Mouse (Mus musculus): Measurements from ENCODE around the gene Med24.
"Not testable (repeated sequence)": the region's sequence is repeated elsewhere in the genome, so short reads cannot be mapped to it uniquely, and the experiment has no call there.

Med24 gene

GRCm38 (mm10) chr11:98695408-98695807 lies 33.8 kb downstream of the Med24 start:
- no peak for DNase-seq (ENCODE audit: low spot score in 2 of 2)

GRCm38 (mm10) chr11:98694301-98694700 lies 34.9 kb downstream of the Med24 start:
- DNase-seq (ENCODE audit: low spot score in 2 of 2) = no peak

GRCm38 (mm10) chr11:98693746-98694145 lies 35.5 kb downstream of the Med24 start:
- no peak for DNase-seq (ENCODE audit: low spot score in 2 of 2)

GRCm38 (mm10) chr11:98693201-98693600 lies 36.0 kb downstream of the Med24 start:
- DNase-seq (ENCODE audit: low spot score in 2 of 2) = no peak

- DNase-seq (ENCODE audit: low spot score in 2 of 2) = no peak
Measured at GRCm38 (mm10) chr11:98688009-98688408, 41.2 kb downstream of the Med24 start.

- DNase-seq (ENCODE audit: low spot score in 2 of 2) = no peak
Measured at GRCm38 (mm10) chr11:98686976-98687375, 42.3 kb downstream of the Med24 start.

GRCm38 (mm10) chr11:98685642-98686041 lies 43.6 kb downstream of the Med24 start:
- DNase-seq (ENCODE audit: low spot score in 2 of 2) = no peak

- DNase-seq (ENCODE audit: low spot score in 2 of 2) = no peak
Measured at GRCm38 (mm10) chr11:98682811-98683210, 46.4 kb downstream of the Med24 start.

- peak; percentile 96 for DNase-seq (ENCODE audit: low spot score in 2 of 2)
Measured at GRCm38 (mm10) chr11:98681786-98682745, 47.2 kb downstream of the Med24 start, which contains the start of gene Psmd3. TSS of gene Psmd3 (plus strand) at chr11:98682554.

- DNase-seq (ENCODE audit: low spot score in 2 of 2) = no peak
Measured at GRCm38 (mm10) chr11:98681186-98681585, 48.0 kb downstream of the Med24 start.

GRCm38 (mm10) chr11:98680595-98680994 lies 48.6 kb downstream of the Med24 start:
- not testable (repeated sequence) for DNase-seq (ENCODE audit: low spot score in 2 of 2)

GRCm38 (mm10) chr11:98680023-98680422 lies 49.2 kb downstream of the Med24 start:
- no peak for DNase-seq (ENCODE audit: low spot score in 2 of 2)

GRCm38 (mm10) chr11:98675829-98676363 lies 53.3 kb downstream of the Med24 start:
- DNase-seq (ENCODE audit: low spot score in 2 of 2) = no peak

GRCm38 (mm10) chr11:98673136-98673535 lies 56.1 kb downstream of the Med24 start:
- DNase-seq (ENCODE audit: low spot score in 2 of 2) = peak in 1 of 2 experiments; percentile 21

GRCm38 (mm10) chr11:98672482-98672881 lies 56.8 kb downstream of the Med24 start:
- DNase-seq (ENCODE audit: low spot score in 2 of 2) = no peak

GRCm38 (mm10) chr11:98671857-98672256 lies 57.4 kb downstream of the Med24 start:
- DNase-seq (ENCODE audit: low spot score in 2 of 2) = no peak

GRCm38 (mm10) chr11:98671284-98671815 lies 57.9 kb downstream of the Med24 start:
- no peak for DNase-seq (ENCODE audit: low spot score in 2 of 2)

- DNase-seq (ENCODE audit: low spot score in 2 of 2) = no peak
Measured at GRCm38 (mm10) chr11:98668984-98669383, 60.3 kb downstream of the Med24 start.

GRCm38 (mm10) chr11:98664091-98664490 lies 65.1 kb downstream of the Med24 start, which contains the start of gene Gsdma:
TSS of gene Gsdma (plus strand) at chr11:98664351.
- no peak for DNase-seq (ENCODE audit: low spot score in 2 of 2)

- DNase-seq (ENCODE audit: low spot score in 2 of 2) = peak in 1 of 2 experiments; percentile 15
Measured at GRCm38 (mm10) chr11:98660517-98660916, 68.7 kb downstream of the Med24 start.

GRCm38 (mm10) chr11:98655076-98655475 lies 74.2 kb downstream of the Med24 start:
- not testable (repeated sequence) for DNase-seq (ENCODE audit: low spot score in 2 of 2)

All from frontal cortex, postnatal 14 days (tissue).